ENCODE assay signal across 21 mouse cellular contexts in genomic region chr15:62714265-62714664, GRCm38 (mm10).
A peak's percentile ranks its signal among the peaks of the same experiment; 100 is the strongest.
DNase-seq lines count a peak whose midpoint lies in the region; ATAC-seq lines count a peak whose summit lies in the region.
"Had no signal": no experiment of that assay in that cellular context is flagged by ENCODE, and none has a peak within 500 bp of the region (broad histone marks: within the 10 kb centered on the region; RNA-seq: fewer than 3 reads in every experiment).

No protein-coding gene starts in this region.

- H3K9ac ChIP-seq in limb, embryonic 12.5 days (replicated peaks) = no peak overlapping the region
- H3K9ac ChIP-seq in liver, embryonic 12.5 days = no peak overlapping the region
- H3K9ac ChIP-seq in kidney, embryonic 15.5 days = no peak overlapping the region
- H3K9ac ChIP-seq: embryonic facial prominence, embryonic 12.5 days; forebrain, embryonic 13.5 days; neural tube, embryonic 15.5 days had no signal

- no peak overlapping the region for H3K4me2 ChIP-seq in limb, embryonic 12.5 days
- no peak overlapping the region for H3K4me2 ChIP-seq in liver, embryonic 12.5 days
- no peak overlapping the region for H3K4me2 ChIP-seq in kidney, embryonic 15.5 days
- H3K4me2 ChIP-seq: embryonic facial prominence, embryonic 12.5 days; forebrain, embryonic 13.5 days; neural tube, embryonic 15.5 days had no signal

- H3K27ac ChIP-seq in limb, embryonic 12.5 days = 0 out of 2 replicates have a peak overlapping the region, but pooled peaks have one; percentile 9
- H3K27ac ChIP-seq in limb, embryonic 10.5 days = no peak overlapping the region
- H3K27ac ChIP-seq in liver, embryonic 12.5 days = 0 out of 2 replicates have a peak overlapping the region, but pooled peaks have one; percentile 20
- no peak overlapping the region for H3K27ac ChIP-seq in kidney, embryonic 15.5 days
- H3K27ac ChIP-seq: embryonic facial prominence, embryonic 12.5 days; forebrain, embryonic 13.5 days; neural tube, embryonic 15.5 days had no signal

- H3K27me3 ChIP-seq in limb, embryonic 12.5 days = no peaks in the 10 kb centered on the region
- no peaks in the 10 kb centered on the region for H3K27me3 ChIP-seq in limb, embryonic 10.5 days (ENCODE audit: low read depth, poor library complexity, severe bottlenecking)
- H3K27me3 ChIP-seq in liver, embryonic 12.5 days (replicated peaks) = no peaks in the 10 kb centered on the region
- no peaks in the 10 kb centered on the region for H3K27me3 ChIP-seq in kidney, embryonic 15.5 days
- H3K27me3 ChIP-seq: embryonic facial prominence, embryonic 12.5 days; forebrain, embryonic 13.5 days; neural tube, embryonic 15.5 days had no signal

- DNase-seq in limb, embryonic 10.5 days (ENCODE audit: low spot score) = no peak
- DNase-seq in liver = peak; percentile 37
- peak; percentile 12 for DNase-seq in ovary, postnatal 36 days (ENCODE audit: low spot score)
- no peak for DNase-seq in urinary bladder, postnatal 25 days (ENCODE audit: low spot score)
- DNase-seq: B cell, adult 2 months; cerebellum, adult 9-10 months; gastrocnemius, postnatal 25 days; heart, postnatal 10 days; kidney, adult 11 months; kidney, postnatal 14 days; lung, adult 2 months; thymus, adult 2 months had no signal

- ATAC-seq in limb, embryonic 12.5 days (ENCODE audit: insufficient number of reproducible peaks, insufficient read depth, low FRiP score, low TSS enrichment, low read depth) = no peak
- ATAC-seq in liver, embryonic 12.5 days = peak; percentile 51; the same call in 1 of the 2 replicates
- ATAC-seq in kidney, embryonic 15.5 days (replicated peaks; ENCODE audit: low FRiP score) = no peak
- ATAC-seq in activated CD4-positive, CD25-positive, alpha-beta regulatory T cell, adult 4 months = no peak
- ATAC-seq: forebrain, embryonic 13.5 days; midbrain, embryonic 16.5 days had no signal

- H3K4me1 ChIP-seq in limb, embryonic 12.5 days (replicated peaks) = no peaks in the 10 kb centered on the region
- no peaks in the 10 kb centered on the region for H3K4me1 ChIP-seq in limb, embryonic 10.5 days
- no peaks in the 10 kb centered on the region for H3K4me1 ChIP-seq in liver, embryonic 12.5 days
- 0 out of 2 replicates have a peak, but pooled peaks cover 4% of the 10 kb centered on the region for H3K4me1 ChIP-seq in kidney, embryonic 15.5 days
- H3K4me1 ChIP-seq: embryonic facial prominence, embryonic 12.5 days; neural tube, embryonic 15.5 days had no signal

- WGBS in limb, embryonic 12.5 days = 30% methylated on average over 3 of the region's 3 CpGs
- WGBS in limb, embryonic 10.5 days = 41% methylated on average over 3 of the region's 3 CpGs
- WGBS in liver, embryonic 12.5 days (ENCODE audit: insufficient replicate concordance) = 44% methylated on average over 3 of the region's 3 CpGs
- WGBS in kidney, embryonic 15.5 days = 21% methylated on average over 3 of the region's 3 CpGs

- H3K36me3 ChIP-seq in limb, embryonic 12.5 days = no peaks in the 10 kb centered on the region
- H3K36me3 ChIP-seq in limb, embryonic 10.5 days = no peaks in the 10 kb centered on the region
- no peaks in the 10 kb centered on the region for H3K36me3 ChIP-seq in liver, embryonic 12.5 days
- H3K36me3 ChIP-seq in kidney, embryonic 15.5 days = no peaks in the 10 kb centered on the region
- H3K36me3 ChIP-seq: embryonic facial prominence, embryonic 12.5 days; neural tube, embryonic 15.5 days had no signal

- H3K9me3 ChIP-seq in limb, embryonic 12.5 days = no peaks in the 10 kb centered on the region
- no peaks in the 10 kb centered on the region for H3K9me3 ChIP-seq in limb, embryonic 10.5 days (replicated peaks)
- no peaks in the 10 kb centered on the region for H3K9me3 ChIP-seq in liver, embryonic 12.5 days (replicated peaks)
- no peaks in the 10 kb centered on the region for H3K9me3 ChIP-seq in kidney, embryonic 15.5 days (replicated peaks)
- H3K9me3 ChIP-seq: embryonic facial prominence, embryonic 12.5 days; forebrain, embryonic 13.5 days; neural tube, embryonic 15.5 days had no signal

- no peak overlapping the region for H3K4me3 ChIP-seq in limb, embryonic 12.5 days (replicated peaks)
- no peak overlapping the region for H3K4me3 ChIP-seq in limb, embryonic 10.5 days
- H3K4me3 ChIP-seq in liver, embryonic 12.5 days = no peak overlapping the region
- H3K4me3 ChIP-seq in kidney, embryonic 15.5 days (replicated peaks) = no peak overlapping the region
- H3K4me3 ChIP-seq: embryonic facial prominence, embryonic 12.5 days; erythroblast, embryonic 14.5 days; forebrain, embryonic 13.5 days; neural tube, embryonic 15.5 days had no signal

Comparison
In these comparisons a context has a peak if more than half of its experiments do, and no peak if none do; other contexts are left out.
1. H3K27ac ChIP-seq: peak in limb, embryonic 12.5 days (single experiment) and liver, embryonic 12.5 days (single experiment); none in limb, embryonic 10.5 days (single experiment) and kidney, embryonic 15.5 days (single experiment).
2. DNase-seq: peak in liver (single experiment) and ovary, postnatal 36 days (single experiment); none in limb, embryonic 10.5 days (single experiment) and urinary bladder, postnatal 25 days (single experiment).